ENCODE assay signal across 9 mouse cellular contexts in the genomic region with DNA sequence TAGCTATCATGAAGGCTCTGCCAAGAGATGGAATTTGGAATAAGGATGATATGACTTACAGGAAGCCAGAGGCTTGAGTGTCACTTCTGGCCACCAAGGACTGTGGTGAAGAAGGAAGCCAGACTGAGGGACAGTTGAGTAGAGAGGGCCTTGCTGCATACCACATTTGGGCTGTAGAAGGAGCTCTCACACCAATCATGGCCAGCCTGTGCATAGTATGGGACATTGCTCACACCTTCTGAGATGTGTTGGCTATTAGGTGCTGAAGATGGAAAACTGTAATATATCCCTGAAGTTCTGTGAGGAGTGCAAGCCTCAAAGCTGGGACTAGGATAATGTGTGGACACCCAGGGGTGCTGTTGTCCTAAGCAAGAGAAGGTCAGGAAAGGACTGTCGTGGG. TPM values are rescaled to one million over a fixed set of nuclear protein-coding genes. Genes with fewer than 3 reads are reported as not detected.
A peak's percentile ranks its signal among the peaks of the same experiment; 100 is the strongest.
DNase-seq lines count a peak whose midpoint lies in the region; ATAC-seq and TF ChIP-seq lines count a peak whose summit lies in the region.
"Had no signal": no experiment of that assay in that cellular context is flagged by ENCODE, and none has a peak within 500 bp of the region (broad histone marks: within the 10 kb centered on the region; RNA-seq: fewer than 3 reads in every experiment).

No protein-coding gene starts in this region.

- WGBS in hindbrain, embryonic 16.5 days: 81% methylated on average over 1 of the region's 1 CpGs
- WGBS in liver, postnatal 0 days (ENCODE audit: insufficient replicate concordance): 72% methylated on average over 1 of the region's 1 CpGs
- WGBS in stomach, embryonic 15.5 days: 73% methylated on average over 1 of the region's 1 CpGs

- no peak overlapping the region for H3K4me2 ChIP-seq in hindbrain, embryonic 16.5 days (ENCODE audit: low read length)
- no peak overlapping the region for H3K4me2 ChIP-seq in liver, postnatal 0 days (ENCODE audit: low read depth, low read length)
- no peak overlapping the region for H3K4me2 ChIP-seq in stomach, embryonic 15.5 days

- H3K27me3 ChIP-seq in hindbrain, embryonic 16.5 days (replicated peaks; ENCODE audit: control insufficient read depth, insufficient read depth, low read length): no peaks in the 10 kb centered on the region; the same call in 1 of the 2 replicates
- H3K27me3 ChIP-seq in liver, postnatal 0 days (ENCODE audit: insufficient read depth, low read length): no peaks in the 10 kb centered on the region
- H3K27me3 ChIP-seq in stomach, embryonic 15.5 days (replicated peaks): no peaks in the 10 kb centered on the region

- TF ChIP-seq EP300 in liver, postnatal 0 days (IDR thresholded peaks at IDR 0.05; ENCODE audit: low read depth): no peak

- H3K4me3 ChIP-seq in hindbrain, embryonic 16.5 days (ENCODE audit: low read length): no peak overlapping the region
- H3K4me3 ChIP-seq in liver, postnatal 0 days (ENCODE audit: low read depth, low read length): no peak overlapping the region
- no peak overlapping the region for H3K4me3 ChIP-seq in stomach, embryonic 15.5 days (replicated peaks)
- H3K4me3 ChIP-seq: myocyte had no signal

- DNase-seq in embryo, embryonic 10 days (ENCODE audit: low spot score): peak; percentile 55
- no peak for DNase-seq in embryo, embryonic 9.5 days (ENCODE audit: extremely low spot score)
- DNase-seq in right cerebral cortex, adult 18-20 months: peak; percentile 16
- no peak for DNase-seq in right cerebral cortex, postnatal 36 days (ENCODE audit: low spot score in 2 of 2)
- peak; percentile 37 for DNase-seq in liver, postnatal 0 days

- no peaks in the 10 kb centered on the region for H3K9me3 ChIP-seq in hindbrain, embryonic 16.5 days (ENCODE audit: control insufficient read depth, low read length)
- no peaks in the 10 kb centered on the region for H3K9me3 ChIP-seq in liver, postnatal 0 days (ENCODE audit: low read length)
- H3K9me3 ChIP-seq in stomach, embryonic 15.5 days: no peaks in the 10 kb centered on the region

- no peak overlapping the region for H3K27ac ChIP-seq in hindbrain, embryonic 16.5 days (ENCODE audit: low read depth, low read length)
- no peak overlapping the region for H3K27ac ChIP-seq in liver, postnatal 0 days (ENCODE audit: low read depth)
- H3K27ac ChIP-seq in stomach, embryonic 15.5 days: no peak overlapping the region

- ATAC-seq in hindbrain, embryonic 16.5 days: peak; percentile 91
- ATAC-seq in liver, postnatal 0 days: 0 out of 2 replicates have a peak, but pooled peaks have one; percentile 29
- ATAC-seq in stomach, embryonic 15.5 days (ENCODE audit: insufficient read depth, low FRiP score, low read depth): peak; percentile 77
- no peak for ATAC-seq in erythroid progenitor cell, adult 5-6 weeks (replicated peaks; ENCODE audit: low FRiP score, poor library complexity, severe bottlenecking)

- H3K36me3 ChIP-seq in hindbrain, embryonic 16.5 days (ENCODE audit: control insufficient read depth, insufficient read depth, low read length): no peaks in the 10 kb centered on the region
- no peaks in the 10 kb centered on the region for H3K36me3 ChIP-seq in liver, postnatal 0 days (replicated peaks; ENCODE audit: insufficient read depth, low read length)
- no peaks in the 10 kb centered on the region for H3K36me3 ChIP-seq in stomach, embryonic 15.5 days

- TF ChIP-seq CTCF in liver, postnatal 0 days (IDR thresholded peaks at IDR 0.05; ENCODE audit: low read depth): peak; percentile 78

- no peak overlapping the region for H3K9ac ChIP-seq in hindbrain, embryonic 16.5 days (ENCODE audit: low read depth, low read length)
- H3K9ac ChIP-seq in liver, postnatal 0 days (replicated peaks): no peak overlapping the region
- no peak overlapping the region for H3K9ac ChIP-seq in stomach, embryonic 15.5 days

- no peaks in the 10 kb centered on the region for H3K4me1 ChIP-seq in hindbrain, embryonic 16.5 days (ENCODE audit: control insufficient read depth, insufficient read depth, low read depth, low read length)
- peaks cover 8% of the 10 kb centered on the region for H3K4me1 ChIP-seq in liver, postnatal 0 days (ENCODE audit: insufficient read depth)
- H3K4me1 ChIP-seq in stomach, embryonic 15.5 days: no peaks in the 10 kb centered on the region

RNA-seq across cellular contexts. Expression of a gene that starts 13.9 kb away (rescaled TPM):
- polyA plus RNA-seq in hindbrain, embryonic 16.5 days (2015; fragmentation: Nextera tagmentation; extraction: Ambion mirVana): 44.9 and 48.7 TPM in 2 replicates
- 3.8 and 3.9 TPM in 2 replicates for polyA plus RNA-seq in liver, postnatal 0 days (2015; fragmentation: Nextera tagmentation; extraction: Ambion mirVana)
- polyA plus RNA-seq in stomach, embryonic 15.5 days (2015; fragmentation: Nextera tagmentation; extraction: Ambion mirVana): 14.4 and 15.7 TPM in 2 replicates
- 5.9 and 11.5 TPM in 2 replicates for total RNA-seq in erythroid progenitor cell, adult 5-6 weeks (2015; ENCODE audit: low replicate concordance)
- total RNA-seq in erythroid progenitor cell, adult 5-6 weeks (2017; ENCODE audit: low replicate concordance): 12.5 and 17.1 TPM in 2 replicates

RNA-seq across cellular contexts. Expression of a gene that starts 20.9 kb away (rescaled TPM):
- 5.2 and 5.6 TPM in 2 replicates for polyA plus RNA-seq in hindbrain, embryonic 16.5 days (2015; fragmentation: Nextera tagmentation; extraction: Ambion mirVana)
- 1.4 TPM in 2 replicates for polyA plus RNA-seq in liver, postnatal 0 days (2015; fragmentation: Nextera tagmentation; extraction: Ambion mirVana)
- polyA plus RNA-seq in stomach, embryonic 15.5 days (2015; fragmentation: Nextera tagmentation; extraction: Ambion mirVana): 4.7 and 5.2 TPM in 2 replicates
- total RNA-seq in erythroid progenitor cell, adult 5-6 weeks (2015; ENCODE audit: low replicate concordance): 8.4 and 12.3 TPM in 2 replicates
- total RNA-seq in erythroid progenitor cell, adult 5-6 weeks (2017; ENCODE audit: low replicate concordance): 13.5 and 23.8 TPM in 2 replicates

Comparison
In these comparisons a context has a peak if more than half of its experiments do, and no peak if none do; other contexts are left out.
1. DNase-seq: peak in embryo, embryonic 10 days (single experiment), right cerebral cortex, adult 18-20 months (single experiment) and liver, postnatal 0 days (single experiment); none in embryo, embryonic 9.5 days (single experiment) and right cerebral cortex, postnatal 36 days (0 of 2).